Mouse (Mus musculus) left cerebral cortex, adult 2 months (tissue): Measurements from ENCODE around the gene Ackr2. TPM values are rescaled to one million over a fixed set of nuclear protein-coding genes. Genes with fewer than 3 reads are reported as not detected.

Experiments used
- DNase-seq, 2 experiments: peaks; one replicate each; pipeline ENCODE4 v3.0.0; 2021 to 2022; ENCODE audit warnings: low spot score in 2 of 2, mixed read lengths in 1 of 2; ENCODE audit errors: extremely low spot score in 1 of 2
- H3K27ac ChIP-seq: fragments of 200-600 bp; 2 replicates; pipeline ENCODE4 v1.8.1; 2022
- H3K4me3 ChIP-seq: fragments of 200-600 bp; 2 replicates; pipeline ENCODE4 v1.8.1; 2022
- CTCF ChIP-seq: fragments of 200-600 bp; IDR thresholded peaks from 2 replicates; pipeline ENCODE4 v1.8.1; 2022; ENCODE audit warnings: antibody characterized with exemption, mild to moderate bottlenecking, moderate library complexity
- intact Hi-C: fragments of 180-260 bp; cut with DNase I; formaldehyde crosslinking; loops from one replicate; pipeline ENCODE4 v1.15.1; 2025
- total RNA-seq, 2 experiments: library from RNA; stranded (reverse); gene quantifications; 2 replicates each; pipeline ENCODE4 v1.2.3; 2021

The Ackr2 gene
- total RNA-seq, 2 experiments from 2014 or later, result 6.9 to 7.9 TPM

GRCm38 (mm10) chr9:121907356-121908070 lies 9.4 kb downstream of the Ackr2 start:
- Histone ChIP-seq H3K27ac (peak overlapping the region; percentile 92; the same call in 1 of the 2 replicates), H3K4me3 (no peak overlapping the region)
- intact Hi-C loops, result no loop called here
- DNase-seq, result peak in 1 of 2 experiments; percentile 6
- TF ChIP-seq CTCF, result no peak

GRCm38 (mm10) chr9:121908321-121908720 lies 10.2 kb downstream of the Ackr2 start:
- no peak for TF ChIP-seq CTCF
- Histone ChIP-seq H3K4me3 (no peak overlapping the region), H3K27ac (no peak overlapping the region)
- DNase-seq, result peak in 1 of 2 experiments; percentile 0
- intact Hi-C loops, result no loop called here

- no peak overlapping the region for H3K27ac ChIP-seq
- no peak for DNase-seq
- intact Hi-C loops, result no loop called here
- no peak for TF ChIP-seq CTCF
- H3K4me3 ChIP-seq, result no peak overlapping the region
Measured at GRCm38 (mm10) chr9:121909635-121910034, 11.5 kb downstream of the Ackr2 start.

- TF ChIP-seq CTCF, result no peak
- H3K4me3 ChIP-seq, result no peak overlapping the region
- DNase-seq, result no peak
- intact Hi-C loops, result no loop called here
- no peak overlapping the region for H3K27ac ChIP-seq
Measured at GRCm38 (mm10) chr9:121911196-121911595, 13.0 kb downstream of the Ackr2 start.

GRCm38 (mm10) chr9:121912786-121913185 lies 14.6 kb downstream of the Ackr2 start:
- no peak for TF ChIP-seq CTCF
- intact Hi-C loops, result no loop called here

GRCm38 (mm10) chr9:121914226-121914757 lies 16.1 kb downstream of the Ackr2 start:
- Histone ChIP-seq H3K27ac (no peak overlapping the region), H3K4me3 (no peak overlapping the region)
- DNase-seq, result no peak
- no peak for TF ChIP-seq CTCF
- intact Hi-C loops, result no loop called here

More at GRCm38 (mm10) chr9:121912786-121913185, 14.6 kb downstream of the Ackr2 start:
- Histone ChIP-seq H3K4me3 (no peak overlapping the region), H3K27ac (no peak overlapping the region)
- no peak for DNase-seq

GRCm38 (mm10) chr9:121915056-121915455 lies 16.9 kb downstream of the Ackr2 start:
- no peak overlapping the region for H3K4me3 ChIP-seq
- no peak for TF ChIP-seq CTCF
- DNase-seq, result no peak
- H3K27ac ChIP-seq, result no peak overlapping the region
- intact Hi-C loops, result no loop called here

GRCm38 (mm10) chr9:121916102-121916501 lies 17.9 kb downstream of the Ackr2 start, which contains the start of gene Cyp8b1:
Gene Cyp8b1, minus strand, starts transcription at chr9:121916305.
- H3K27ac ChIP-seq, result no peak within 1 kb of the TSS
- H3K4me3 ChIP-seq, result no peak within 1 kb of the TSS
- intact Hi-C loops, result no loop called here
- TF ChIP-seq CTCF, result no peak
- DNase-seq, result no peak

GRCm38 (mm10) chr9:121919027-121919501 lies 20.9 kb downstream of the Ackr2 start:
- DNase-seq, result no peak
- intact Hi-C loops, result no loop called here
- no peak for TF ChIP-seq CTCF
- H3K4me3 ChIP-seq, result no peak overlapping the region
- H3K27ac ChIP-seq, result no peak overlapping the region

GRCm38 (mm10) chr9:121923443-121923842 lies 25.3 kb downstream of the Ackr2 start:
- TF ChIP-seq CTCF, result no peak
- DNase-seq, result no peak
- intact Hi-C loops, result no loop called here
- Histone ChIP-seq H3K27ac (no peak overlapping the region), H3K4me3 (no peak overlapping the region)

GRCm38 (mm10) chr9:121923906-121924305 lies 25.8 kb downstream of the Ackr2 start:
- no peak for DNase-seq
- Histone ChIP-seq H3K4me3 (no peak overlapping the region), H3K27ac (no peak overlapping the region)
- intact Hi-C loops, result no loop called here
- TF ChIP-seq CTCF, result no peak

GRCm38 (mm10) chr9:121924901-121925560 lies 26.9 kb downstream of the Ackr2 start:
- H3K4me3 ChIP-seq, result no peak overlapping the region
- TF ChIP-seq CTCF, result no peak
- intact Hi-C loops, result no loop called here
- no peak overlapping the region for H3K27ac ChIP-seq
- DNase-seq, result no peak
